Mouse (Mus musculus) left cerebral cortex, postnatal 36 days (tissue): ENCODE measurements at regions not wholly inside any gene's neighbourhood (a gene's known extent, or its start where the extent isn't known, plus 50 kb on each side); places are given as distances from the start of the nearest gene placed in this dataset.
"Not testable (repeated sequence)": the region's sequence is repeated elsewhere in the genome, so short reads cannot be mapped to it uniquely, and the experiment has no call there.

ENCODE experiments used
- DNase-seq, 2 experiments: peaks; one replicate each; pipeline ENCODE4 v3.0.0; 2021 to 2022; ENCODE audit warnings: low spot score in 2 of 2, mixed read lengths in 1 of 2
- intact Hi-C: fragments of 180-260 bp; cut with DNase I; formaldehyde crosslinking; loops from one replicate; pipeline ENCODE4 v1.15.1; 2025

DNA sequence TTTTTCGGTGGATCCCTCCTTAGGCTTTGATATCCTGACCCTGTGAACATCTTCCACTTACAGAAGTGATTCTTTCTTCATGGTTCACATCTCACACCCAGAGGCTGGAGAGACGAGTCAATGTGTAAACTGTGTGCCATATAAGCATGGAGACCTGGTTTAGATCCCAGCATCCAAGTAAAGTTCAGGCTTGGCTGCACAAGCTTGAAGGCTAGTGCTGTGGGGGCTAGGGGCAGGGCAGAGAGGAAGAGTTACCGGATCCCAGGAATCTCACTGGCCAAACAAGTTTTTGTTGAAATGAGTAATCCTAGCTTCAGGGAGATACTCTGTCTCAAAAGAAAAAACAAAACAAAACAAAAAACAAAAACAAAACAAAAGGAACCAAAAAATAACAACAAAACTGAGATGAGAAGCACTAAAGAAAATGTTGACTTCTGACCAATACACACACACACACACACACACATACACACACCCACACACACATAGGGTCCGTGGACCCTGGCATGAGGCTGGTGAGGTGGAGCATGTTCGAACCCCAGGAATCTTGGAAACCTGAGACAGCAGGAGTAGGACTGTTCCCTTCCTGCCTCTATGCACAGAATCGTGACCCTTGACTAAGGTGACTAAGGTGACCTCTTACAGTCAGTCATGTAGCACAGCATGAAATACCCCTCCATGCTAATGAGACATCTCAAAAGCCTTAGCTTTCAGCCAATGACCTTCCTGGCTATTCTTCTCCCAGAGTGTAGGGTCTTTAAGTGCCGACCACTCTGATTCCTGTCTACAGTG is 55.2 kb downstream of the Gm12728 start:
- intact Hi-C loops, result no loop called here
- DNase-seq, result no peak

DNA sequence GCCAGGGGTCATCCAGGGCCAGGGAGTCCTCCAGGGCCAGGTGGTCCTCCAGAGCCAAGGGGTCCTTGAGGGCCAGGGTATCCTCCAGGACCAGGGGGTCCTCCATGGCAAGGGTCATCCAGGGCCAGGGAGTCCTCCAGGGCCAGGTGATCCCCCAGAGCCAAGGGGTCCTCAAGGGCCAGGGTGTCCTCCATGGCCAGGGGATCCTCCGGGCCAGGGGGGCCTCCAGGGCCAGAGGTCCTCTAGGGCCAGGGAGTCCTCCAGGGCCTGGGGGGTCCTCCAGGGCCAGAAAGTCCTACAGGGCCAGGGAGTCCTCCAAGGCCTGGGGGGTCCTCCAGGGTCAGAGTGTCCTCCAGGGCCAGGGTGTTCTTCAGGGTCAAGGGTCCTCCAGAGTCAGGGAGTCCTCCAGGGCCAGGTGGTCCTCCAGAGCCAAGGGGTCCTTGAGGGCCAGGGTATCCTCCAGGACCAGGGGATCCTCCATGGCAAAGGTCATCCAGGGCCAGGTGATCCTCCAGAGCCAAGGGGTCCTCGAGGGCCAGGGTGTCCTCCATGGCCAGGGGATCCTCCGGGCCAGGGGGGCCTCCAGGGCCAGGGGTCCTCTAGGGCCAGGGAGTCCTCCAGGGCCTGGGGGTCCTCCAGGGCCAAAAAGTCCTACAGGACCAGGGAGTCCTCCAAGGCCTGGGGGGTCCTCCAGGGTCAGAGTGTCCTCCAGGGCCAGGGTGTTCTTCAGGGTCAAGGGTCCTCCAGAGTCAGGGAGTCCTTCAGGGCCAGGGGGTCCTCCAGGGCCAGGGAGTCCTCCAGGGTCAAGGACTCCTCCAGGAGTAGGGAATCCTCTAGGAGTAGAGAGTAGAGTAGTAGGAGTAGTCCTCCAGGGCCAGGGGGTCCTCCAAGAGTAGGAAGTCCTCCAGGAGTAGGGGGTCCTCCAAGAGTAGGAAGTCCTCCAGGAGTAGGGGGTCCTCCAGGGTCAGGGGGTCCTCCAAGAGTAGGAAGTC is 56.6 kb downstream of the Gm12728 start:
- DNase-seq, intact Hi-C loops: not testable (repeated sequence)

DNA sequence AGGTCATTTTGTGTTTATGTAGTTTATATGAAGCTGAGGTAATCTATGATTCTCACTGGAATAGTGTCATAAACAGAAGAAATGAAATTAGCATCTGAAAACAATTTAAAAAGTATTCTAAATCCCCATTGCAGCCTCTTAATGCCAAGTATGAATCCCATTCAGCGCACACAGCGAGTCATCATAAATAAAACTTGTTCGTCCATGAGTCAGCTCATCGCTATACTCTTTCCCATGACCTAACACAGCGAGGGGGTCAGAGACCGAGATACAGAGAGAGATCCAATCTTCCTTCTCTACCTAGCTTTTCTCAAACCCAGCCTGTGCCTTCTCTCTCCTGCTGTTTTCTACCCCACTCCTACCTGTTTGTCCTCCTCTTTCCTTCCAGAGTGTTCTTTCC is 63.4 kb downstream of the Gm12728 start:
- DNase-seq, result no peak
- intact Hi-C loops, result no loop called here

DNA sequence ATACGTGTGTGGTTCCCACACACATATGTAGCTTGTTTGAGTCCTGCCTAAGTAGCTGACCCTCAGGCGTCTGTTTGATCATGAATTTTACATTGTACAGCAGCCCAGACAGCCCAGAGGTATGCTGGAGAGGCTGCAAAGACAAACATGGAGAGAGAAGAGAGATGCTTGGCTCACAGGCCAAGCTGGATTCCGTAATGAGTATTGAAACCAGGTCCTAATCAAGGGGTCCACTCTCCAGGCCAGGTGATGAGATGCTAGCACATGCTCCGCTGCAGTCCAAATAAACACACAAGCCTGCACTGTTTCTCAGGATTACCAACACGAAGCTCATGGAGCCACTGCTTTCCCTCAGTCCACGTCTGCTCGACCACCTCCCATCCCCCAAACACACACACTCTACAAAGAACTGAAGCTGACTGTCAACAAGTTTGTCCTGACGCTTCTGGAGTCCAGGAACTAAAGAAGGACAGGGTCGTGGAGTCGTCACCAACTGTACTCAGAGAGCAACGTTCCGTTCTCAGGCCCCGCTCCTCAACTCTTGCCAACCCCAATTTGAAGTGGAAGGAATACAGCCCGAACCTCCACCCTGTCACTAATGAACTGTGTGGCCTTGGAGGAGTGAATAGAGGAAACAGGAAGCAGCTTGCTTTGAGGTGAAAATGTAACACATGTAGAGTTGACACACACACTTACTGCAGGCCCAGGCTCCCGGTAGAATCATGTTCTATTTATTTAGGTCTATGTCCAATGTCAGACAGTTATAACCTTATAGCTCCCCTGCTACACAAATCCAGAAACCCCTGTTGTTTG is 69.6 kb downstream of the Gm12728 start:
- no peak for DNase-seq
- intact Hi-C loops, result loop anchor here (5.0 kb wide), 1 partner anchor 867 kb away; no protein-coding TSS in a partner anchor

- intact Hi-C loops, result no loop called here
- DNase-seq, result no peak
These were observed 71.4 kb downstream of the Gm12728 start for GRCm38 (mm10) chr4:105860930-105861653.

GRCm38 (mm10) chr4:105861654-105862037 is 72.0 kb downstream of the Gm12728 start:
- intact Hi-C loops, result no loop called here
- DNase-seq, result no peak

DNA sequence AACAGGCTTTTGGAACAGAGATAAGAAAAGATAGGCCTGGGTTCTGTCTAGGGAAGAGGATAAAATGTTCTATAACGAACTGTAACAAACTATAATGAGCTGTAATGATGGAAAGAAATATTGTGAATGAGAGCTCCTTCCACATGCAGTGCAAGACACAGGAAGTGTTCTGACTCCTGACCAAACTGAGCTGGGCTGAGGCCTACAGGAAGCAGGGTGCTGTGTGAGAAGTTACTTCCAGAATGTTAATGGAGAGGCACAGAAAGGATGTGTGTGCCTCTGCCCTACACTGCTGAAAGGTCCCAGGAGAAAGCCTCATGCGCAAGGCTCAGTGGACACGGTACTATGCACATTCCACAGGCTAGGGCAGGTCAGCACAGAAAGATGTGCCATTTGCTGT is 80.8 kb downstream of the Gm12728 start:
- intact Hi-C loops, result no loop called here
- no peak for DNase-seq

DNA sequence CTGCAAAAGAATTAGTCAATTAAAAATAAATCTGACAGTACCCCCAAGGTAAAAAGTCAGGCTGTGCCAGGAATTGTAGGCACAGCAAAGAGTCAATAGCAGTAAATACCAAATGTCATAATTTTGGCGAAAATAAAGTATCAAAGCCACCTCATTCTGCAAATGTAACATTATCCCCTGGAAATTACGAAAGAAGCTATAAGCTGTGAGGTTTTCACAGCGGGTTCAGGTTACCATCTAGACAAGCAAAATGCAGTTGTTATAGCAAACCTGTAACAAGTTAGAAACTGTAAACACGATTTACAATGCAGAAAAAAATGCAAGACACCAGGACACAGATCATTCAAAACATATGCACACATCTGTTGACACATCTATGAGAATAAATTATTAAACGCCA is 87.6 kb downstream of the Gm12728 start:
- intact Hi-C loops, result no loop called here
- DNase-seq, result no peak

DNA sequence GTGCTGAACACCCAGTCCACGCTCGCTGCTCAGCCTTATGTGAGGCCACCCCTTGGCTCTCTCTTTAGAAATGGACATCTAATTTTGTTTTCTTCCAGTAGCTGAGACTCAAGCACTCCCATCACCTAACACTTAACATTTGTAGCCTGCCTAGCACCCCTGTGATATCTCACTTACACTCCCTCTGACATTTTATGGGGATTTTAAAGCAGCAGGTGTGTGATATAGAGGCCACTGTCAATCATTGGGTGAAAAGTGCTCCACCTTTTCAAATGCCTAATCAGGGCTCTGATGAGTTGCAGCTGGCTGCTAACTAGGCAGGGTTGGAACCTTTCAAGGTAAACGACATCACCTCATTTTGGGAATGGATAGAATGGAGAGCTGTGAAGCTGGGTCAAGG is 90.2 kb downstream of the Gm12728 start:
- no peak for DNase-seq
- intact Hi-C loops, result no loop called here

GRCm38 (mm10) chr4:105884791-105885190 is 95.1 kb downstream of the Gm12728 start:
- DNase-seq, result no peak
- intact Hi-C loops, result no loop called here

GRCm38 (mm10) chr4:105891438-105891837 is 101.8 kb downstream of the Gm12728 start:
- intact Hi-C loops, result no loop called here
- no peak for DNase-seq

DNA sequence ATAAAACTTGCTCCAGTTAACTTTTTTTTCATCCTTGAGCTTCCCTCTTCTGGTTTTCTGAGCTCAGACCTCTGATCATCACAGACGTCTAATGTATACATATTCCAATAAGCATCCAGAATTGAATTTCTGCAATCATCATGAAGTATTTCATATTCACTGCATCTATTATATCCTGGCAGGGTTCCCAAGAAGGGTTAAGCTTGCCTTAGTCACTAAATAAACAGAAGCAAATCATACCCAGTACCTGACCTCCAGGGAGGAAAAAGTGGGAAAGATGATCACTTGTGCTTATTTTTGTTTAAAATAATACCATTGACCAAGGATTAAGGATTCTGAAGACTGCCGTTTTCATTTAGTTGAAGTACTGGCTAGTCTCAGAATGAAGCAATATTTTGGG is 102.4 kb downstream of the Gm12728 start:
- intact Hi-C loops, result no loop called here
- DNase-seq, result no peak

DNA sequence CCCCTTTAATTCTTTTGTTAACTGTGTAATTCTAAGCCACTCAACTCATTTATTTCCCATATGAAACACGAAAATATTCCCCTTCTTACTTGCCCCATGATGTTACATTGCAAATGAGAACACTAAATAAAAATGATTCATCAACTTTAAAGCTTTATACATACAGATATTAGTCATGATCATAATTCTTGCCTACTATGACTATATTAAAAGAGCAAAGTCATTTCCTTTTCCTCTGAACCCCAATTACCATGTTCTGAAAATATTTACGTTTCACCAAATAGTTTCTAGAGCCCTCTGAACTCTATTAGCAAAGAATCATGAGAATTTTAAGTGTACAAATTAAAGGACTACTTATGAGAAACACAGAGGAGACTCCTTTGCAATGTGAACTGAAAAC is 105.4 kb downstream of the Gm12728 start:
- no peak for DNase-seq
- intact Hi-C loops, result no loop called here

DNA sequence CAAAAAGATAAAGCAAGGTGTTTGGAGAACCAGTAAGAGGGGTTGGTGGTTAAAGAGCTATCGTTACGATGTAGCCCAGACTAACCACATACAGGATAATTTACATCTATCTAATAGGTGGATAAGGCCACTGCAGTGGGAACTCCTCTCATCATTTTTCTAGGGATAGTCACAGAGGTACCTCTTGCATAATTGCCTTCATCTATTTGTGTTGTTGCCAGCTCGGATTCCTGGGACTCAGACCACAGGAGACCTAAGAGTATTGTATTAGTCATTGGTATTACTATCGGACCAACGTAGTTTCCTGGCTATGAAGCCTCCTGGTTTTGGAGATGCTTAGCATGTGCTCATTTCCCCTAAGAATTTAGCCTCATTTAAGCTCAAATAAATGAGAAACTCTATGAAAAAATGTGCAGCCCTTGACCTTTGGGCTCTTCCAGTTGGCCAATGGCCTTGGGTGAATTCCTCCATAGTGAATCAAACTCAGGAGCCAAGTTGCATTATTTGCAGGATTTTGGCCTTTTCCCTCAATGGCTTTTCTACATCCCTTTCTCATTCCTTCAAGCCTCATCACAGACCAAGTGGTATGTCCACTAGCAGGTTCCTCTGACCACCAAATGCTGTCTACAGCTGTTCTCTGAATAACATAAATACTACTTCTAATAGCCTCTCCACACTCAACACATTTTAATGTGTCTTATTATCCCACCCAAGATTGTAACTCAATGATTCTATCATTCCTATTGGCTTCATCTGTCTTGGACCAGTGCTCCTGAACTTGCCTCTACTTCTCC is 108.6 kb downstream of the Gm12728 start:
- intact Hi-C loops, result no loop called here
- DNase-seq, result no peak

DNA sequence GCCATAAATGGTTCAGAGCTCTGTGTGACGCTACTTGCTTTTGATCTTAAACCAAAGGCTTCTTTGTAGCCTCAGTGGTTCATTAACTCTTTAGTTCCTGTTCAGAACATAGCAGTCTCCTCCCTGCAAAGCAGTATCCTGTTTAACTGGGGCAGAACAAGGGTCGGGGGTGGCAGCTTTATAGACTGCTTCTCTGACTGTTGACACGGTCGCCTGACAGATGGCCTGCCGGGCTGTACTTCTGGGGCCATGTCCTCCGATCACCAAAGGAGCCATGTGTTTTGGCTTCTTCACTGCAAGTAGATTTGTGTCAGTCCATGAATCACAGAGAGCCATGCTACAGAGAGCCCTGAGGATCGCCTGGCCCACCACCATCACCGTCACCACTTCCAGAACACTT is 115.2 kb downstream of the Gm12728 start:
- intact Hi-C loops, result no loop called here
- no peak for DNase-seq

DNA sequence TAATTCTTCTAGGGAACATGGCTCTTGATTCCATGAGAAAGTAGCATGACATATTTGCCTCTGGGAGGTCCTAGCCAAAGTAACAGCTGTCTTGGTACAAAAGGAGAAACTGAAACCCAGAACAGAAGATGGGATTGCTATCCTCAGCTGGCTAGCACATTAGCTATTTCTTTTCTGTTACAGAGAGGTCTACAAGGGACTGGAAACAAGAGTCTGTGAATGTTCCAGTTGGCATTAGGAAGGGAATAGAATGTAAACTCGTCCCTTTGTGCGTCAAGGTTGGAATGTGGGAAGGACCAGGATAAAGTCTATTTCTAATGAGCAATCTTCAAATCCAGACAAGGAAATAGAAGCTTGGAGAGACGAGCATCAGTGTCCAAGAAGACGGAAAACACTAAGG is 116.7 kb downstream of the Gm12728 start:
- no peak for DNase-seq
- intact Hi-C loops, result no loop called here

DNA sequence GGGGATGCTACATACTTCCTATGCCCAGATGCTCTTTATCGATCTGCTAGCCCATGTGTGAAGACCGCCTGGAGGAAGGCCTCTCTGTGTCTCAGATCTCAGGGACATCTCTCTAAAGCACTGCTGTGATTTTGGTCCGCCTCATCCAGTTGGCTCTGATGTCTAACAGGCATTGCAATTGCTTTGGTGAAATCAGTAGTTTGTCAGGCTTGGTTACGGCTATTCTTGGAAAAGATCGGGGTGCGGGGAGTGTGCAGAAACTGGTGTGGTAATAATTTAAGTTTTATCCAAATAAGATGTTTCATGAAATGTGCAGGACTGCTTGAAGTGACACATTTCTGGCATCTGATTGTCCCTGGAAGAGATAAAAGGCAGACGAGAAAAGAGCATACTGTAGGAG is 117.9 kb downstream of the Gm12728 start:
- no peak for DNase-seq
- intact Hi-C loops, result no loop called here

DNA sequence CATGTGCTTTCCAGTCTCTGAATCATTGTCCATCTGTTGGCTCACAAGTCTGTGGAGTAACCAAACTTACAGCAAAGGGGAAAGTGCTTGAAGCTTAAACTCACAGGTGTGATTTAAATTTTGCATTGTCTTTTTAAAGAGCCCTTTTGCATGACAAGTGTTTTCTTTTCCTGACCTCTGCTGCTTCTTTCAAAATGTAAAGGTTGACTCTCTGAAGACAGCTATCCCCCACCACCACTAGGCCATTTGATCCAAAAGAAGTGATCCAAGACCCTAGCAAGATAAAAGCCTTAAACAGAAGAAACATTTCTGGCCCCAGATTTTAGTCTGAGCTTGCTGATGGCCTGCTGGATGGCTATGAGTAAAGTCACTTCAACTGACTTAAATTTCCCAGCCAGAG is 118.6 kb downstream of the Gm12728 start:
- intact Hi-C loops, result no loop called here
- no peak for DNase-seq

- DNase-seq, result no peak
- intact Hi-C loops, result no loop called here
These were observed 119.6 kb downstream of the Gm12728 start for GRCm38 (mm10) chr4:105909272-105909671.
